8 mouse cellular contexts compared by ENCODE assay signal in genomic region chr13:59840429-59841169, GRCm38 (mm10). TPM values are rescaled to one million over a fixed set of nuclear protein-coding genes. Genes with fewer than 3 reads are reported as not detected.
DNase-seq lines count a peak whose midpoint lies in the region; ATAC-seq lines count a peak whose summit lies in the region.

No protein-coding gene starts in this region.

- ATAC-seq in hindbrain, embryonic 12.5 days (ENCODE audit: low FRiP score) = no peak
- peak; percentile 93 for ATAC-seq in inflammation-experienced regulatory T-cells, adult 6 months
- 0 out of 2 replicates have a peak, but pooled peaks have one; percentile 43 for ATAC-seq in midbrain, embryonic 15.5 days (replicated peaks)

- no peak overlapping the region for H3K4me2 ChIP-seq in hindbrain, embryonic 12.5 days (replicated peaks)
- H3K4me2 ChIP-seq in midbrain, embryonic 15.5 days = no peak overlapping the region

- no peaks in the 10 kb centered on the region for H3K36me3 ChIP-seq in hindbrain, embryonic 10.5 days
- H3K36me3 ChIP-seq in hindbrain, embryonic 12.5 days = no peaks in the 10 kb centered on the region
- no peaks in the 10 kb centered on the region for H3K36me3 ChIP-seq in midbrain, embryonic 15.5 days (replicated peaks)

- WGBS in hindbrain, embryonic 10.5 days = 79% methylated on average over 11 of the region's 11 CpGs
- 78% methylated on average over 11 of the region's 11 CpGs for WGBS in hindbrain, embryonic 12.5 days
- 76% methylated on average over 11 of the region's 11 CpGs for WGBS in midbrain, embryonic 15.5 days

- no peak overlapping the region for H3K27ac ChIP-seq in hindbrain, embryonic 10.5 days
- H3K27ac ChIP-seq in hindbrain, embryonic 12.5 days = no peak overlapping the region
- no peak overlapping the region for H3K27ac ChIP-seq in midbrain, embryonic 15.5 days

- intact Hi-C loops in left cerebral cortex, postnatal 4 days (cut with DNase I) = loop anchor here (5.0 kb wide), 1 partner anchor 627 kb away; no protein-coding TSS in a partner anchor

- H3K4me3 ChIP-seq in hindbrain, embryonic 10.5 days = no peak overlapping the region
- no peak overlapping the region for H3K4me3 ChIP-seq in hindbrain, embryonic 12.5 days
- no peak overlapping the region for H3K4me3 ChIP-seq in midbrain, embryonic 15.5 days

- peak; percentile 79 for DNase-seq in hindbrain, embryonic 10.5 days (ENCODE audit: low spot score)
- peak; percentile 81 for DNase-seq in cerebellum, adult 9-10 months
- peak; percentile 50 to 69 for DNase-seq in frontal cortex, postnatal 25 days (ENCODE audit: low spot score in 2 of 2)
- DNase-seq in left cerebral cortex, postnatal 4 days = peak; percentile 85
- peak; percentile 64 to 69 for DNase-seq in spleen, adult 18-20 months

- no peaks in the 10 kb centered on the region for H3K27me3 ChIP-seq in hindbrain, embryonic 10.5 days (ENCODE audit: insufficient read depth, poor library complexity, severe bottlenecking)
- no peaks in the 10 kb centered on the region for H3K27me3 ChIP-seq in hindbrain, embryonic 12.5 days
- no peaks in the 10 kb centered on the region for H3K27me3 ChIP-seq in midbrain, embryonic 15.5 days (replicated peaks)

- no peaks in the 10 kb centered on the region for H3K9me3 ChIP-seq in hindbrain, embryonic 10.5 days
- H3K9me3 ChIP-seq in hindbrain, embryonic 12.5 days (replicated peaks) = no peaks in the 10 kb centered on the region
- H3K9me3 ChIP-seq in midbrain, embryonic 15.5 days = no peaks in the 10 kb centered on the region

- no peak overlapping the region for H3K9ac ChIP-seq in hindbrain, embryonic 12.5 days
- no peak overlapping the region for H3K9ac ChIP-seq in midbrain, embryonic 15.5 days

- no peaks in the 10 kb centered on the region for H3K4me1 ChIP-seq in hindbrain, embryonic 10.5 days (replicated peaks)
- H3K4me1 ChIP-seq in hindbrain, embryonic 12.5 days = no peaks in the 10 kb centered on the region
- H3K4me1 ChIP-seq in midbrain, embryonic 15.5 days = no peaks in the 10 kb centered on the region

RNA-seq across cellular contexts. Expression of gene Tut7, which starts 17.7 kb away (rescaled TPM):
- polyA plus RNA-seq in hindbrain, embryonic 10.5 days (2016; fragmentation: Nextera tagmentation; extraction: Ambion mirVana) = 35.4 and 40.2 TPM in 2 replicates
- 62.9 and 70.8 TPM in 2 replicates for polyA plus RNA-seq in hindbrain, embryonic 12.5 days (2016; fragmentation: Nextera tagmentation; extraction: Ambion mirVana)
- polyA plus RNA-seq in inflammation-experienced regulatory T-cells, adult 6 months (2017; shearing (Covaris generic)) = 10 to 100 TPM; 67.6 to 73.9 (median 72.7) TPM
- total RNA-seq in left cerebral cortex, postnatal 4 days (2021) = 10 to 100 TPM; 66.2 to 70.8 TPM
- polyA plus RNA-seq in midbrain, embryonic 15.5 days (2015; fragmentation: Nextera tagmentation; extraction: Ambion mirVana) = 48.7 and 52.5 TPM in 2 replicates

RNA-seq across cellular contexts. Expression of gene Gm49354, which starts 58.6 kb away (rescaled TPM):
- polyA plus RNA-seq in hindbrain, embryonic 10.5 days (2016; fragmentation: Nextera tagmentation; extraction: Ambion mirVana) = not detected in 2 replicates
- not detected in 2 replicates for polyA plus RNA-seq in hindbrain, embryonic 12.5 days (2016; fragmentation: Nextera tagmentation; extraction: Ambion mirVana)
- polyA plus RNA-seq in inflammation-experienced regulatory T-cells, adult 6 months (2017; shearing (Covaris generic)) = not detected
- not detected for total RNA-seq in left cerebral cortex, postnatal 4 days (2021)
- not detected in 2 replicates for polyA plus RNA-seq in midbrain, embryonic 15.5 days (2015; fragmentation: Nextera tagmentation; extraction: Ambion mirVana)
